Mouse (Mus musculus) liver, embryonic 12.5 days (tissue): ENCODE data around the gene Gm4707. TPM values are rescaled to one million over a fixed set of nuclear protein-coding genes. Genes with fewer than 3 reads are reported as not detected.
"Not testable (repeated sequence)": the region's sequence is repeated elsewhere in the genome, so short reads cannot be mapped to it uniquely, and the experiment has no call there.

Experiments
- ATAC-seq: fragments of 200-750 bp; cut with Nextera tagmentation; 2 replicates; pipeline ENCODE4 v1.8.0; 2017; ENCODE audit warnings: moderate number of reproducible peaks, mild to moderate bottlenecking, moderate library complexity
- H3K27ac ChIP-seq: fragments of 300-500 bp; sonication (generic); 2 replicates; pipeline ENCODE4 v1.5.1; 2016; ENCODE audit warnings: mild to moderate bottlenecking
- H3K27me3 ChIP-seq: fragments of 300-500 bp; sonication (generic); replicated peaks from 2 replicates; pipeline ENCODE4 v1.6.1; 2016; ENCODE audit warnings: mild to moderate bottlenecking, moderate library complexity
- H3K36me3 ChIP-seq: fragments of 300-500 bp; sonication (generic); 2 replicates; pipeline ENCODE4 v1.6.1; 2016; ENCODE audit warnings: mild to moderate bottlenecking, moderate library complexity
- H3K4me1 ChIP-seq: fragments of 300-500 bp; sonication (generic); 2 replicates; pipeline ENCODE4 v1.6.1; 2016
- H3K4me2 ChIP-seq: fragments of 300-500 bp; sonication (generic); 2 replicates; pipeline ENCODE4 v1.6.1; 2016; ENCODE audit warnings: mild to moderate bottlenecking, moderate library complexity
- H3K4me3 ChIP-seq: fragments of 300-500 bp; sonication (generic); 2 replicates; pipeline ENCODE4 v1.5.1; 2016; ENCODE audit warnings: mild to moderate bottlenecking, moderate library complexity
- H3K9ac ChIP-seq: fragments of 300-500 bp; sonication (generic); 2 replicates; pipeline ENCODE4 v1.6.1; 2016; ENCODE audit warnings: mild to moderate bottlenecking, moderate library complexity
- H3K9me3 ChIP-seq: fragments of 300-500 bp; sonication (generic); replicated peaks from 2 replicates; pipeline ENCODE4 v1.6.1; 2016; ENCODE audit warnings: mild to moderate bottlenecking, moderate library complexity
- WGBS: fragments of 180-500 bp; shearing (Covaris S2); methylation state at CpG from one replicate; pipeline ENCODE4 v1.1.7; 2016; ENCODE audit not compliant: insufficient replicate concordance; 5-methylcytosine and 5-hydroxymethylcytosine counted together
- polyA plus RNA-seq: library from polyadenylated mRNA; unstranded; fragments of >200 nt; fragmentation: Nextera tagmentation; extraction: Ambion mirVana; gene quantifications from 2 replicates; pipeline ENCODE4 v1.2.1, GENCODE M21; 2016

Gene Gm4707
- polyA plus RNA-seq, 1 experiment from 2014 or later, result 2.8 TPM

- not testable (repeated sequence) for H3K4me3 ChIP-seq, H3K9me3 ChIP-seq, H3K4me1 ChIP-seq, H3K4me2 ChIP-seq, H3K9ac ChIP-seq, ATAC-seq, H3K27me3 ChIP-seq, H3K27ac ChIP-seq
- 88% methylated on average over 2 of the region's 2 CpGs for WGBS
- peaks cover 69% of the 10 kb centered on the region for H3K36me3 ChIP-seq
Measured at GRCm38 (mm10) chr17:71422502-71422901, 37.2 kb downstream of the Gm4707 start.

GRCm38 (mm10) chr17:71419448-71419847, 40.3 kb downstream of the Gm4707 start:
- not testable (repeated sequence) for H3K27me3 ChIP-seq, H3K4me2 ChIP-seq, H3K4me3 ChIP-seq, H3K4me1 ChIP-seq, H3K27ac ChIP-seq, ATAC-seq, H3K9me3 ChIP-seq, H3K9ac ChIP-seq
- 85% methylated on average over 5 of the region's 5 CpGs for WGBS
- H3K36me3 ChIP-seq, result peaks cover 73% of the 10 kb centered on the region

GRCm38 (mm10) chr17:71417008-71417407, 42.7 kb downstream of the Gm4707 start:
- no peaks in the 10 kb centered on the region for H3K27me3 ChIP-seq
- peaks cover 64% of the 10 kb centered on the region for H3K36me3 ChIP-seq
- WGBS, result 41% methylated on average over 1 of the region's 1 CpGs
- peaks cover 6% of the 10 kb centered on the region; the same call in 1 of the 2 replicates for H3K4me1 ChIP-seq
- H3K27ac ChIP-seq, result no peak overlapping the region
- H3K9me3 ChIP-seq, result no peaks in the 10 kb centered on the region
- no peak for ATAC-seq
- H3K9ac ChIP-seq, result no peak overlapping the region
- no peak overlapping the region for H3K4me2 ChIP-seq
- H3K4me3 ChIP-seq, result no peak overlapping the region

Other genes with a start within 250 kb of the Gm4707 start
- 28.9 and 31.1 TPM in 2 replicates for gene Emilin2, start 147.9 kb downstream of the Gm4707 start, polyA plus RNA-seq
- gene Smchd1, start 15.4 kb upstream of the Gm4707 start, polyA plus RNA-seq, result 49.4 and 50.1 TPM in 2 replicates
- 37.7 and 39.0 TPM in 2 replicates for gene Ndc80, start 66.9 kb upstream of the Gm4707 start, polyA plus RNA-seq
- 0.21 and 0.37 TPM in 2 replicates for gene Spdya, start 92.1 kb upstream of the Gm4707 start, polyA plus RNA-seq
- 86.3 and 88.7 TPM in 2 replicates for gene Wdr43, start 156.0 kb upstream of the Gm4707 start, polyA plus RNA-seq
- 0.07 TPM in 1 of 2 replicates, not detected in the other for gene Togaram2, start 213.3 kb upstream of the Gm4707 start, polyA plus RNA-seq